Mouse (Mus musculus) retina, embryonic 14.5 days (tissue): ENCODE measurements at regions not wholly inside any gene's neighbourhood (a gene's known extent, or its start where the extent isn't known, plus 50 kb on each side); places are given as distances from the start of the nearest gene placed in this dataset.

Experiments used
- DNase-seq: peaks from one replicate; pipeline ENCODE4 v3.0.0-alpha.2; 2015; ENCODE audit warnings: low spot score

DNA sequence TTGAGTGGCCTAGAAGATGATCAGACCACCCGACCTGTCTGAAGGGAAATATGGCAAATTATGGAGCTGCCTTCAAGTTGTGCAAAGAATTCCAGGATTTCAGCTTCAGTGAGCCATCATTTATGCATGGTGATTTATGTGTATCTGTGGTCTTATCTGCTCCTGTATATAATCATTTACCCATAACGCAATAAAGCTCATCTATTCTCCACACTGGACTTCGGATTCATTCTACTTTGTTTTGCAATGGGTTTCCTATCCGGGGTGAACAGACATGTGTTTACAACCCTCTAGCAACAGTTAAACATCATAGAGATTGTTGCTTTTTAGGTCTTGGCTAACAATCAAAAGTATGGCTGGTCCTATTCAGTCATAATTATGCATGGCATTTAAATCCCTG, 145.1 kb downstream of the Pcdh10 start:
- no peak for DNase-seq

DNA sequence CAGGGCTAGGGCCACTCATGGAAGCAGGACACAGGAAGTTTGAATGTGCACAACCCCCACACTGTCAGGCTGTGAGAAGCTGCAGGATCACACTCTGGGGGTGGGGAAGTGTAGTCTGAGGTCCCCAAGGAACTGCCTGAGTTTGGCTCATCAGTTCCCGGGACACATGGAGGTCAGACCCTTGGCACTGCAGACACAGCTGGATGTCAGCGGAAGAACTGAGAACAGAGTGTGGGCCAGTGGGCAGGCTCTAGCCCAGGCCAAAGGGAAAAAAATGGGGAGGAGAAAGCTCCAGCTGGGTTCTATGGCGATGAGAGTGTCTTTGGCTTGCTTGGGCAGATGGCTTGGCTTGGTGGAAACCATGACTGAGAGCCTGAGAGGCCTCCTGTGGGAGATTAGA, 168.9 kb downstream of the Pcdh10 start:
- no peak for DNase-seq

DNA sequence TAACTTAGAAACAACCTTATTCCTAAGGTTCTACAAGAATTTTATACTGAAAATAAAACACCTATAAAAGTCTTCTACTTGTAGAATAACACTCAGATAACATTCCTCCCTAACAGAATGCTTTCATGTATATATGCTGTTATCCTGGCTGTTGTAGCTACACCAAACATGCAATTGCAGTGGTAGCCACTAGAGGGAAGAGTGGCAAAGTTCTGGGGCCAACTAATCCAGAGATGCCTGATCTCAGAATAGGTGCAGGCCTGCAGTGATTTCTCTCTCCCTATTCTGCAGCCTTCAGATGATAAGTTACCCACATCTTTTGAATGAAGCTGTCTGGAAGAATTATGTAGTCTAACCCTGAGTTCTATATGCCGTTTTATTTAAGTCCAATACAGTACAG, 177.5 kb downstream of the Pcdh10 start:
- peak; percentile 81 for DNase-seq

DNA sequence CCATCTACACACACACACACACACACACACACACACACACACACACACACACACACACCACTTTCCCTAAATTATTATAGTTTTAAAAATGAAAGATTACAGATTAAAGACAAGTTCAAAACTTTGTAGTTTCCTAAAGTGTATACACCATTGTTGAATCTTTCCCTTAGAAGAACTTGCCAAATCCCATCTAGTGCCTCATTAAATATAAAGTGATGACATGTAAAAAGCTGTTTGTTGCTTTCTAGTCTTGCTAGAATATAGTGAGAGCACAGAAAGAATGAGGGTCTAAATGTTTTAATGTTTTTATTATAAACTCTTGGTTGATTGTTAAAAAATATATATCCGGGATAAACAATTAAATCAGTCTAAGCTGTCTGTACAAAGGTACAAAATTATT, 194.8 kb downstream of the Pcdh10 start:
- DNase-seq: no peak

DNA sequence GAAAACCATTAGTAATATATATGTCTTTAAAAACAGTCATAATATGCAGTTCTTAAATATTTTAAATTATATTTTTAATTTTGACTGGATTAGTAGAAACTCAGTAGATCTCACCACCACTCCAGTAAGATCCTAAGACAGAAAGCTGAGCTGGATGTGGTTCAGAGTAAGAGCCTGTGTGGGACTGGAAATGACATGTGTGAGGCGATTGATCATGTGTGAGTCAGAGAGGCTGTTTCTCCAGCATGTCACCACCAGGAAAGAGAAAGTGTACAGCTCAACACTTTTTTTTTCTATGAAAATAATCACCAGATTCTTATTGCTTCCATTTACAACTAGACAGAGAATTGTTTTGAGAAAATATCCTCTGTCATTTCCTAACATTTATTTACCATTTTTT, 198.8 kb downstream of the Pcdh10 start:
- no peak for DNase-seq

DNA sequence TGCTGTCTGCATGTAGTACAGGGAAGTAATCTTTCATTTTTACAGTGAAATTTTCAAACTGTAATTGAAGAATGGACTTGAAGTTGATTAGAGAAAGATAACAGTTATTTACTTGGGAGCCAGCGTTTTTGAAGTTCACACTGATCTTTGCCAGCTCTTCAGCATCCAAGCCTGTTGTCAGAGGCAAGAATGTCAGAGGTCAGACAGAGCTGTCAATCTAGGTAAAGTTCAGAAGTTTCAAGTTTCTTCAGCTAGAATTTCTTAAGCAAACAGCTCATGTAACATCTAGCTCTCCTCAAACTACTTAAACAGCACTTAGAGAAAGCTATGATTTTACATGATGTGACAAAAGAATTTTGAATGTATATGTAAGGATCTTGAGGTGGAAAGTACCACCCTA, 215.4 kb downstream of the Pcdh10 start:
- DNase-seq: peak; percentile 7

DNA sequence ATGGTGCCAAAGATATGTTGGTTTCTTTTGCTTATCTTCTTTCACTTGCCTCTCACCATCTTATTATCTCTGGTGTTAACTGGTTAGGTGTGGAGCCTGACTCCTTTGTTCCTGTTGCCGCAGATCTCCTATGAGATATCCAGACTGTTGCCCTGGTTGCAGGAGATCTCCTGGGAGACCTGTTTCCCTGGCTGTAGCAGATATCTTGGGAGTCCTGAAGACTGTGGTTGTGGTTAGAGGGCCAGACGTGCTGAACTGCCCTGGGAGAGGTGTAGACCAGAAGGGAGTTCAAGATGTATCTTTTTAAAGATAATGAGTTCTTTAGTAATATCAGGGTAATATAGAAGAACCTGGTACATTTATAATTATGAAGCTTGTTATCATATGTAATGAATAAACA, 224.1 kb downstream of the Pcdh10 start:
- DNase-seq: no peak

DNA sequence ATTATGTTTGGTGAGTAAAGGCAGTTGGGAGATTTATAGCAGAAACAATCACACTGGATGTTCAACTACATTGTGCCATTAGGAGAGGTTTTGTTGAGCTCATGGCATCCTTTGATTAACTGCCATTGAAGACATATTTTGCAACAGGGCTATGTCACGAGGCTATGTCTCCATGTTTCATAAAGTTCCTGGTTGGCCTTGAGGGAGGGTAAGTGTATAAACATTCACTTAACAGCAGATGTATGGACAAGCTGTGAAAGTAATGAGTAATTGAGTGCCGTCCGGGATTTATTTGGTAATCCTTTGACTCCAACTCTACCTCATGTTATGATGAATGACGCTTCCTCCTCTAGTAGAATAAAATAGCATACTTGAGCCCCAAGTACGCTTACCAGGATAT, 225.0 kb downstream of the Pcdh10 start:
- DNase-seq: no peak

DNA sequence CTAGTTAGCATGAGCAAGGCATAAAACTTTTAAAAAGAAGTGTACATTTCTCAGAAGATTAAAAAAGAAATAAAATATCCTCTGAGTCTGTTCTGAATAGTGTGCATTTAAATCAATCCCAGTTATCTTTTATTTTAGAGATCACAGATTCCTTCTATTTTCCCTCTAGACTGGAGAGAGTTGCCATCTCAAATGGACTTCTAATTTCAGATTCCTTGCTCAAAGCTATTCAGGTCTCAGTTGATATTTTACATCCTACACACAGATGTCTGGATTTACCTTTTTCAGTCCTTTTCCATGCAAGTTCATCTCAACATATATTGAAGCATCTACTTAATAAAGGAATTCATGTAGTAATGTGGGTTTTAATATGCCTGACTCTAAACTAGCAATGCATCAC, 242.5 kb downstream of the Pcdh10 start:
- DNase-seq: no peak

DNA sequence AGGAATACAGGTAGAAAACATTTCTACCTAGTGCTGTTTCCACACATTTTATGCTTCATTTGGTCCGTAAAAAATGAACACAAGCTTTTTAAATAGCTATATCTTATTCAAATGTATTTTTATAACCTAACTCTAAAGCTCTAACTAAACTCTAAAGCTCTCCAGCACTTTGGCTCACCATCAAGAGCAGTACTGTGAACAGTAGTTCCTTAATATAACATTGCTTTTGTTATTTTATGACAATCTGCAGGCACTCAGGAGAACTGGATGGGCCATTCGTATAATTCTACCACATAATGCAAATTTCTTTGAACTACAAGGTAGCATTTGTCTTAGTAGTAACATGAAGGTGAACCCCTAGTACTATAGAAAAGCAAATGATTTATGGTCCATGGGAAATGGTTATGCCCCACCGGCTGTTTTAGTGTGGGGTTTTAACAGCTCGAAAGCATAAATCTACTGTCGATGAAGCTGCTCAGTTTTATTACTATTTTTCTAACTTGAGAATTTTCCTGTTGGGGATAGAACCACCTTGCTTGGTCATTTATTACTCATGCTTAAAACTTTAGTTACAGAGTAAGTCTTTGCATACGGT, 267.8 kb downstream of the Pcdh10 start:
- no peak for DNase-seq

DNA sequence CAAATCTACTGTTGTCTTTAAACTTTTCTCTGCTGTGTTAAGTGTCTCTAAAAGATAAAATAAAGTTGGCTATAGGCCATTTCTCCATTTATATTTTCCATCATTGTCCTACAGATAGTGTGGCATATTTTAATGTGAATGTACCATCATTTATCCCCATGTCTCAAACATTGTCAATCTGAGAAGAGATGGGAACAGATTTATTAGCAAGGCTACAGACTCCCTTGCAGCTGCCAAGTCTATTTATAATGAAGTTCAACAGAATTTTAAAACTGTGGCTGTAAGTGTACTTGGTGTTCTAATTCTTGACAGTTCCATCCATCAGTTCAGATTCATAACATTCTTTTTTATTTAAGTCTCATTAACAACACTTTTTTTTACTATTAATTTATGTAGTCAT, 271.2 kb downstream of the Pcdh10 start:
- DNase-seq: no peak

DNA sequence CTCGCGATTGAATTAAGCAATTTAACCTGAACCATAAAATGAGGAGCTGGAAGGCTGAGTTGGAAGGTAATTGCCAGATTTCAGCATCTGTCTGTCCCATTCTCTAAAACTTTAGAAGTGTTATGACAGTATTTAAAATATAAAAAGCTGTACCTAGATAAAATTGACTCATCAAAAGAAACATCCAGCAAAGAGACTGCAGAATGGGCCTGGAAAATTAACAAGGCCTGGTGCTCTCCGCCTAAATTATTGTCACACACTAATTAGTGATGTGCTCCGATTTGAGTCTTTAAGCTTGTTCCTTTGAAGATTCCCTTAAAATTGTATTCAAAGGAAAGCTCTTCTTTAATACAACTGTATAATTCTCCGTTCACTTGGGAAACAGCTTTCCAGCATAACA, 278.8 kb downstream of the Pcdh10 start:
- DNase-seq: no peak

DNA sequence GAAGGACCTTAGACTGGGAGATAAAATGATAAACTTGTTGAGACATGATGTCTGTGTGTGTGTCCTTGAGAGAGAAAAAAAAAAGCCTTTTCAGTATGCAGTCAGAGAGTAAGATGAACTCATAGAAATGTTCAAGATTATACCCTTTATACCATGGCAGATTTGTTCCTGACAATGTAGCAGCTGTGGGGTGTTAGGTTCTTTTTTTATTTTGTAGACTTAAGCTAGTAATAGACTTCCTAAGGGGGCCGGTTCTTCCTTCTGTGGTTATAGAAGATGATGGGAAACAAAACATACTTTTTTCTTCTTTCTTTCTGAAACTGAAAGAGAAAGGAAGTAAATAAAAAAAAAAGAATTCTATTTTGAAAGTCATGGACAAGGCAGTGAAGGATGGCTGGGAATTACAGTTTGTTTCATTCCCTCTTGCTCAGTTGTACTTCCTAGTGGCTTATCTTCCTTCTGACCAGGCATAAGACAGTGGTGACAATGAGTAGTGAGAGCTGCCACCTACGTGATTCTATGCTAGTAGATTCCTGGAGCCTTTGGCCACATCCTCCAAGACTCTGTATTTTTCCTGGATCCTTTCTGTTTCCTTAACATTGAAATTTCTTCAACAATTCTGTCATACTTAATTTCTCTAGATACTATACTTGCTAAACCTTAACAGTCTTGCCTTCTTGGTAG, 280.0 kb downstream of the Pcdh10 start:
- DNase-seq: no peak

DNA sequence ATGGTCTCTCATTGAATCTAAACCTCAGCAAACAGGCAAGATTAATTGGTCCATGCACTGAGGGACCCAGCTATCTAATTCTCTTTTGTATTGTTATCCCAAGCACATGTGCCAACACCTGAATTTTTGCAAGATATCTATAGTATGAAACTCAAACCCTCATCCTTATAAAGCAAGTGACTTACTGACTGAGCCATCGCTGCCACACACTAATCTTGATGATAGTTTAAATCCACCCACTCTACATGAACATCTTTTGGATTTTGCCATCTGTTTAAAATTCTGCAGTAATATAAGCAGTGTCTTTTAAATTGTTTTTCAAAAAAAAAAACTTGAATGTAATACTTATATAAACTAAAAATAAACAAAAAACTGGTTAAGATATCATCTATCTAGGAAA, 280.9 kb downstream of the Pcdh10 start:
- no peak for DNase-seq

DNA sequence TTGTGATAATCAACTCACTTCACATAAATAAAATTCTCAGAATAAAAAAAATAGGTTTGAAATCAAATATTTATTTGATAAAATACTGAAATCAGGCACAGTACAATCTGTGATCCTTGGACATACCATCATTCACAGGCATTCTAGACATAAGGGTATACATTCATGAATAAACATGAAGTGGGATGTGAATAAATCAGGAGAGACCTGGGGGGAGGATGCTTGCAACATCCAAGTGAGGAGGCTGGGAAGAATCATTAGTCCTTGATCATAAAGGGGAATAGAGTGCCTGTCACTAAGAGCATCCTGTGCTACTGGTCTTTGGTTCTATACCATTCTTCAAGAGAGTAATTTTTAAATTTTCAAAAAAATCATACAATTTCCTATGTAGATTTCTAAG, 292.2 kb downstream of the Pcdh10 start:
- no peak for DNase-seq

DNA sequence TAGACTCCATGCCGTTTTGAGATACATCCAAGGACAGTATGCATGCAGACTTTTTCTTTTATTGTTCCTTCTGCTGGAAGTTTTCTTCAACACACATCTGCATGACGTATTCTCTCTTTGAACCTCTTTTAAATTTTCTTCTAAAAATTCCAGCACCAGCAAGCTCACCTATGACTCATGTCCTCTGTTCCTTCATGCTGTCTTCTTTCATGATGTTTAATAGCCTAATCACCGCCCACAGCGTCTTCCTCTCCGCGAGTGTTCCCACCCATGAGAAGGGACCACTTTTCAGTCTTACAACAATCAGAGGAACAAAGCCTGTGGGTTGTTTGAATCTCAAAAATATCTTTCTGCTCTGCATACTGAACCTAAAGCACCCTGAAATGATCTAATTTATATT, 299.5 kb downstream of the Pcdh10 start:
- DNase-seq: no peak

DNA sequence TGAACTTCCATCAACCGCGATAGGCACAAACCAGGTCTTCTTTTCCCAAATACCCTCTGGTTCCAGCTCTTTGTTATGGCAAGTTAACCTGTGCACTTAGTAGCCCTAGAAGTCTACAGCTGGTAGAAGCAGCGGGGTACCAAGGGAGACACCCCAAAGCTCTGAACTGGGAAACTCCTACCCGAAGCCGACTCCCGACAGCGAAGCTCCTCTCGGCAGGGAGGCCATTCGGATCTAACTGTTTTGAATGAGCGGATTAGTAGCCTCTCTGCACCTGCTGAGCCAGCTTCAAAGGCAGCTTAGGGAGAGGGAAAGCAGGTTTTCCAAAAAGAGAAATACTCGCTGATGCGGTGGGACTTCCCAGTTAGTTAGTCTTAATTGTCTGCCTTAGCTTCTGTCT, 303.2 kb downstream of the Pcdh10 start:
- peak; percentile 50 for DNase-seq

DNA sequence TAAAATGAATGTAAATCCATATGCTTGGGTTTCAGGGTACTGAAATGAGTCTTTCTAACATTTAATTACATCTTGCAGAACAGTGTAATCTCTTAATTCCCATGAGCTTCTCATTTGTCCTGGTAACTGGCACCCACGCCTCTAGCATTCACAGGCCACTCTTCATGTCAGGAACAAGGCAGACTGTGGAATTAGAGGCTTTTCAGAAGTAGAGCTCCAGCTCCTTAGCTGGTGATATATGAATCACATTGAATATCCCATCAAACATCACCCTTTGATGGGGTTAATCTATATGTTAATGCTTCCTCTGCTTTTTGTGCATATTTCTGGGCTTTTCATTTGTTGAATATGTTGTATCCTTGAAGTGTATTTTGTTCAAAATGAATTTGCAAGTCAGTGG, 329.7 kb downstream of the Pcdh10 start:
- no peak for DNase-seq
